Mouse (Mus musculus) cerebellum, adult 2 months (tissue): Measurements from ENCODE around the gene 1700067K01Rik. TPM values are rescaled to one million over a fixed set of nuclear protein-coding genes. Genes with fewer than 3 reads are reported as not detected.
"Not testable (repeated sequence)": the region's sequence is repeated elsewhere in the genome, so short reads cannot be mapped to it uniquely, and the experiment has no call there.

ENCODE experiments used
- DNase-seq, 2 experiments: peaks; one replicate each; pipeline ENCODE4 v3.0.0; 2021
- H3K27ac ChIP-seq: fragments of 200-500 bp; 2 replicates; pipeline ENCODE4 v1.5.1; 2012; ENCODE audit warnings: low read length, control low read depth, inconsistent platforms; ENCODE audit not compliant: insufficient read depth
- H3K27me3 ChIP-seq: fragments of 200-500 bp; 2 replicates; pipeline ENCODE4 v1.6.1; 2012; ENCODE audit warnings: inconsistent platforms, mild to moderate bottlenecking, low read length, moderate library complexity; ENCODE audit not compliant: control insufficient read depth, insufficient read depth
- H3K4me1 ChIP-seq: fragments of 200-500 bp; 2 replicates; pipeline ENCODE4 v1.6.1; 2011; ENCODE audit warnings: low read length; ENCODE audit not compliant: control insufficient read depth, insufficient read depth
- H3K4me3 ChIP-seq: fragments of 200-500 bp; replicated peaks from 2 replicates; pipeline ENCODE3; 2011; ENCODE audit warnings: mild to moderate bottlenecking, low read depth, low read length, control low read depth; ENCODE audit not compliant: insufficient read depth
- CTCF ChIP-seq: fragments of 200-500 bp; IDR thresholded peaks from 2 replicates; pipeline ENCODE4 v1.5.1; 2011; ENCODE audit warnings: low read depth, mild to moderate bottlenecking, control low read depth, low read length, moderate library complexity, borderline replicate concordance; ENCODE audit not compliant: insufficient read depth
- POLR2A ChIP-seq: fragments of 200-500 bp; IDR thresholded peaks from 2 replicates; pipeline ENCODE4 v1.6.1; 2011; ENCODE audit warnings: low read length, control low read depth, borderline replicate concordance; ENCODE audit not compliant: insufficient read depth
- WGBS: fragments of 180-500 bp; shearing (Covaris S2); methylation state at CpG from one replicate; pipeline ENCODE4 v1.1.7; 2018; 5-methylcytosine and 5-hydroxymethylcytosine counted together
- polyA plus RNA-seq: library from polyadenylated mRNA; depleted of rRNA; stranded (reverse); fragments of >200 nt; gene quantifications from 2 replicates; pipeline ENCODE4 v1.2.3, GENCODE M21; 2012

Gene 1700067K01Rik
- polyA plus RNA-seq, 1 experiment = 0.11 TPM

DNA sequence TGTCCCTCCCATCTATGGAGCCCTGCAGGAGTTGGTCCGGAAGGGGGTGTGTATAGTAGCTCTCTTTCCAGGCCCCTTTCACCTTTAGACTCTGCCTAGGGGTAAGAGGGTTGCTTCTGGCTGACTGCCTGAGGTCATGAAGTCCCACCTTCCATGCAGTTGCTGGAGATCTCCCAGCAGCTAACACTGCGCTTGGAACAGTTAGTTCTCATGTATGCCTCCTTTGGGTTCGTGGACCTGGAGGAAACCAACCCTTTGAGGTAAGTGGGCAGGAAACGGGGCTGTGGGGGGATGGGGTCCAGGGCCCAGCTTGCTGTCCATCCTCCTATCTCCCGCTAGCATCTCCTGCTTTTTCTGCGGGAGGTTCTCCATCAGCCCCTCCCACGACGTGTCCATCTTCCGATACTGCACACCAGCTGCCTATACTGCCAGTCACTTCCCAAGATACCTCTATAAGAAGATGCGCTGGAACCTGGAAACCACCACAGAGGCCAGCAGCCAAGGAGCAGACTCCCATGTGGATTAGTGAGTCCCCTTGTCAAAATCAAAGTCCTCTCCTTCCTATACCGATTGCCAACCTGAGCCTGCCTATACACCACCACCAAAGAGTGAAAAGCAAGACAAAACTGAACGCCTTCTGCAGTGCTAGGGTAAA, 1.8 kb downstream of the 1700067K01Rik start:
- peaks cover 9% of the 10 kb centered on the region for H3K4me1 ChIP-seq
- WGBS = 37% methylated on average over 12 of the region's 12 CpGs

DNA sequence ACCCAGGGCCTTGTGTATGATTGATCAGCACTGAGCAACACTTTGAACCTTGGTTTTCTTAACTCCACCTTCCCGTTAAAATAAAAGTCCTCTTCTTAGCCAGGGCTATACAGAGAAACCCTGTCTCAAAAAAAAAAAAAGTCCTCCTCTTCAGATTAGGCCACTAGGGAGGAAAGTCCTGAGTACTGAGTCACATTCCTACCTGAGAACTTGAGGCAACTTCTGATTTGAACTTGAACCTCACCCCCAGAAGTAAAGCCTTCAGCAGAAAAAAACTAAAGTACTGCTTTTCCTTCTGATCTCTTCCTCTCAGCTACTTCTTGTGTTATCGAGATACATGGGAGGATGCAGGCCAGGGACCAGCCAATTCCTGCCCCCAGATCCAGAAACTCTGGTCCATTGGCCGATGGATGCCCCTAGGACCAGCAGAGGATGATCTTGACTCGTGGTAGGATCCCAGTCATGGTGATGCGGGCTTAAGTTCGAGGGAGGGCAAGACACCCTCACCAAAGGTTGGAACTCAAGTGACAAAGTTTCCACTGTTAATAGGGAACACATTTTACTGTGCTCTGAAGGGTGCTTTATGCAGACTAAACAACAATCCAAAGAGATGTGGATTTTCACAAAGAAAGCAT, 2.4 kb downstream of the 1700067K01Rik start:
- no peak for TF ChIP-seq POLR2A
- TF ChIP-seq CTCF = no peak
- DNase-seq = no peak
- 58% methylated on average over 6 of the region's 6 CpGs for WGBS
- Histone ChIP-seq H3K4me3 (peak overlapping the region; percentile 94), H3K27ac (no peak overlapping the region), H3K27me3 (no peaks in the 10 kb centered on the region), H3K4me1 (peaks cover 9% of the 10 kb centered on the region)

More for the DNA sequence above, 1.8 kb downstream of the 1700067K01Rik start:
- TF ChIP-seq CTCF (no peak), POLR2A (no peak)
- DNase-seq = no peak
- Histone ChIP-seq H3K4me3 (no peak overlapping the region), H3K27ac (no peak overlapping the region), H3K27me3 (no peaks in the 10 kb centered on the region)

DNA sequence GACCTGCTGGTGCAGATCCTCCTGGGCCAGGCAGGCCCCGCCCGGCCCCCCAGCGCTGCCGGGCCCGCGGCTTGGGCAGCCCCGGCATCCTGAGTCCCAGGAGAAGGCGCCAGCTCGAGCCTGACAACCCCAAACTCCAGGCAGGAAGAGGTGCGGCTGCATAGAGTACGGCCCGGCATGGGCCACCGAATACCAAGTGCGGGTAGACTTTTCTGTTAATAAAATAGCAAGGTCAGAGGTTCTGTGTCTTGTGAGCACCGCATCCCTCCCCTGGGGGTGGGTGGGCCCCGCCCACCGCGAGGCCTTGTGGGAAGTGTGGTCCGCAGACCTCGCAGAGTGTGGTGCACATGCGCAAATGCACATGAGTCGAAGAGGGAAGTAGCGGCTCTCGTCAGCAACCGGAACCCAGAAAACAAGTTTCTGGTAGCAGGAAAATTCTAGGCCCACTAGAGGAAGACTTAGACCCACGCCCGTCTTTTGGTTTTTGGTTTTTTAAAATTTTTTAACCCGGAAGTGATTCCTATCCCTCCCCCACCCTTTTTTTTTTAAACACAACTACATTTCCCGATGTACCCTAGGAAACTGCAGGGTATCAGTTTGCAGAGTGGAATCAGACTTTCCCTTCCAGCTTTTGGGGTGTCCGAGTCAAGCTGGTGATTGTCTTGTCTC, 3.4 kb downstream of the 1700067K01Rik start:
- Histone ChIP-seq H3K27me3 (no peaks in the 10 kb centered on the region), H3K4me1 (peaks cover 4% of the 10 kb centered on the region), H3K27ac (peak overlapping the region; percentile 61), H3K4me3 (peak overlapping the region; percentile 94)
- WGBS = under 1% methylated on average over 30 of the region's 30 CpGs
- peak; percentile 93 to 94 for DNase-seq
- TF ChIP-seq POLR2A (peak; percentile 67; the same call in 1 of the 2 replicates), CTCF (no peak; the same call in 1 of the 2 replicates)

DNA sequence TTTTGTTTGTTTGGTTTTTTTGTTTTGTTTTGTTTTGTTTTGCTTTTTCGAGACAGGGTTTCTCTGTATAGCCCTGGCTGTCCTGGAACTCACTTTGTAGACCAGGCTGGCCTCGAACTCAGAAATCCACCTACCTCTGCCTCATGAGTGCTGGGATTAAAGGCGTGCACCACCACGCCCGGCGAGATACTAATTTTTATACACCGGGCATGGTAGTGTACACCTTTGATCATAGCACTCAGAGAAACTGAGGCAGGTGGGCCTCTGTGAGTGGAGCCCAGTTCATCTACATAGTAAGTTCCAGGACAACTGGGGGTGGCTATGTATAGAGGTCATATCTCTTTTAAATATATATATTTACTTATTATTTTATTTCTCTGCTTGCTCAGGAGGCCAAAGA, 4.2 kb downstream of the 1700067K01Rik start:
- 93% methylated on average over 7 of the region's 7 CpGs for WGBS
- H3K27ac ChIP-seq = not testable (repeated sequence)

DNA sequence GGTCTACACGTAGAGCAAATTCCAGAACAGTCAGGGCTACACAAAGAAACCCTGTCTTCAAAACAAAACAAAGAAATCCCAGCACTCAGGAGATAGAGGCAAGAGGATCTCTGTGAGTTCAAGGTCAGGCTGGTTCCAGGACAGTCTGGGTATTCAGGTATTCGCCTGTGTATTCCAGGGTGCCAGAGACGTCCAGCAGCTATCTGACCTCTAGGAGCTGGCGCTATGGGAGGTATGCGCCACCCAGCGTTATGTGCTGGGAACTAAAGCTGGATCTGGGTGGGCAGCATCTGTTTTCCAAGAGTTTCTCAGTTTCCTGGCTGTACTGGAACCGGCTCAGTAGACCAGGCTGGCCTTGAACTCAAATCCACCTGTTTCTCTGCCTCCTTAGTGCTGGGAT, 7.1 kb downstream of the 1700067K01Rik start:
- WGBS = 50% methylated on average over 7 of the region's 7 CpGs
- Histone ChIP-seq H3K27me3 (peaks cover 3% of the 10 kb centered on the region; the same call in 1 of the 2 replicates), H3K4me3 (no peak overlapping the region), H3K27ac (no peak overlapping the region), H3K4me1 (peaks cover 8% of the 10 kb centered on the region)
- no peak for DNase-seq
- TF ChIP-seq POLR2A = no peak
- TF ChIP-seq CTCF = no peak

More for the DNA sequence above, 4.2 kb downstream of the 1700067K01Rik start:
- not testable (repeated sequence) for H3K4me3 ChIP-seq, H3K27me3 ChIP-seq, H3K4me1 ChIP-seq, DNase-seq

DNA sequence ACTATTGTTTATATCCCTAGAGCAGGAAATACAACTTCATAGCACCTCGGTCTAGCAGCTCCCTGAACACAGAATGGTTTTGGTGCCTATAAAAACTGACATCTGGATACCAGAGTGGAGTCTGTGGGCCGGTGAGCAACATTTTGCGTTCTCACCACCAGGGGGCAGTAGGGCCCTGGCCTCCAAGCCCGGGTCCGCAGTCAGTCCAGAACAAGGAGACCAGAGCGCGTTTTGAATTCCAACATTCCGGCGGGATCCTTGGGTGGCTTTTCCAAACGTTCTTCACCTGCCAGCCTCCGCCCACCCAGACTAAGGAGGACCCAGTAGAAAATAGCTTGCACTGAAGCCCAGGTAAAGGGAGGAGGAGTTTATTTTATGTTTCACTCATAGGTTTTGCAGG, 8.6 kb downstream of the 1700067K01Rik start:
- TF ChIP-seq POLR2A (no peak), CTCF (peak; percentile 91)
- peak; percentile 81 to 87 for DNase-seq
- H3K27ac ChIP-seq = no peak overlapping the region
- H3K27me3 ChIP-seq = peaks cover 3% of the 10 kb centered on the region; the same call in 1 of the 2 replicates
- no peak overlapping the region for H3K4me3 ChIP-seq
- H3K4me1 ChIP-seq = peaks cover 8% of the 10 kb centered on the region; the same call in 1 of the 2 replicates
- WGBS = 1% methylated on average over 11 of the region's 11 CpGs

DNA sequence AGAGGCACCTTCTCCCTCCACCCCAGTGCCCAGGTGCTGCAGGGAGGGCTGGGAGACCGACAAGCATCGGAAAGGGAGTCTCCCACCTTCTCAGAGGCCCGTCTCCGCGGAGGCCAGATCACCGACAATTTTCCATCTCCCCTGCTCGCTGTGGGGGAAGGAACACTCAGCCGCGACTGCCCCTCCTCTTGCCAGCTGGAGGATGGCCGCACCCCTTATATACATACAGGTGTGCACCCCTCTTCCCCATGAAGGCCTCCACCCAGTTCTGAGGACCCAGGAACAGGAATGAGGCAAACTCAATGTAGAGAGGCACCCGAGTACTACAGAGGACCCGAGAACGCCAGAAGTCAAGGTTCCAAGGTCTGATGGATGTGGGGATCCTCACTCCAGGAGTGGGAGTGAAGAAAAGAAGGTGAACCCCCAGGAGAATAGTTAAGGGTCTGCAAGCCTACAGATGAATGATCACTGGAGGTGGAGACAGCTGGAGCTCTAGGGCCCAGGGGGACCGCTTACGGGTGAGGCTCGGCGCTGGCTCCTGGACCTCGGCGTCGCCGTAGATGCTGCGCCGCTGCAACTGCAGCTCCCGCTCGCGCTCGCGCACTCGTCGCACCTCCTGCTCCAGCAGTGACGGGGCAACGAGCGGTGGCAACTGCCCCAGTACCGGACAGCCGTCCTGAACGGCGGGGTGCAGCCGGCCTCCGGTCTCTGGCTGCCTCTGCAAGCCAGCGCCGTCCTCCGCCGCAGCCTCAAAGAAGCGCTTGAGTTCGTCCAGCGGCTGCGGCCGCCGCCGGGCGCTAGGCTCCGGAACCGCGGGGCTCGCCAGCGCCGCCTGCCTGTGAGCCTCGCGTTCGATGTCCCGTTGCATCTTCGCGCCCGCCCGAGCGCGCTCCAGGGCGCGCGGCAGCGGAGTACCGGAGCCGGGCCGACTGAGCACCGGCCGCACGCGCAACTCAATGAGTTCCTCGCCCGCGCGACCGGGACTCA, 9.6 kb downstream of the 1700067K01Rik start:
- 3% methylated on average over 82 of the region's 83 CpGs for WGBS
- Histone ChIP-seq H3K4me1 (peaks cover 8% of the 10 kb centered on the region; the same call in 1 of the 2 replicates), H3K4me3 (peak overlapping the region; percentile 23), H3K27me3 (peaks cover 3% of the 10 kb centered on the region; the same call in 1 of the 2 replicates), H3K27ac (no peak overlapping the region)
- peak; percentile 73 to 77 for DNase-seq
- TF ChIP-seq CTCF (peak; percentile 51; the same call in 1 of the 2 replicates), POLR2A (no peak)
